Mouse (Mus musculus) embryonic fibroblast, embryonic 13.5 days (primary cell): Measurements from ENCODE around the gene Cenpu.

Experiments
- CTCF ChIP-seq: IDR thresholded peaks from 2 replicates; pipeline ENCODE4 v1.5.1; 2011; ENCODE audit warnings: mild to moderate bottlenecking, control low read depth, low read length, moderate library complexity, borderline replicate concordance; ENCODE audit not compliant: insufficient read depth
- POLR2A ChIP-seq: IDR thresholded peaks from 2 replicates; pipeline ENCODE4 v1.6.1; 2011; ENCODE audit warnings: low read depth, mild to moderate bottlenecking, control low read depth, low read length, moderate library complexity

DNA sequence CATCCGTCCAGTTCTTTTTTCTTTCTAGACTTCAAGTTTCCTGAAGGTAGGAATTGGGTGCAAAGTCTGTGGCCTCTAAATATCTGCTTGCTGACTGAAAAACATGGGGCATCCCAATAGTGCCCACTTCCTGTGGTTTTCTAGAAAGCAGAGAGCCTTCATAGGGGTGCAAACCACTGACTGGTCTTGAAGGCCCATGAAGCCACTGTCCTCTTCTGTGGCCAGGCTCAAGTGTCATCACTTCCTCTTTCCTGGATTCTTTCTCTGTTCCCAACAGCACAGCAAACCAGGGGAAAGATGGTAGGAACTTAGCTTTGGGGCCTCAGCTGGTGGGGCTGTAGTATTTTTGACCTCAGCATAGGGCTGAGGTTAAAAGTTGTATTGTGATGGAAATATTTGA, 76.8 kb downstream of the Cenpu start:
- TF ChIP-seq POLR2A = no peak
- no peak for TF ChIP-seq CTCF
